ENCODE assay signal across 37 mouse cellular contexts in genomic region chr1:78866455-78866854, GRCm38 (mm10). TPM values are rescaled to one million over a fixed set of nuclear protein-coding genes. Genes with fewer than 3 reads are reported as not detected.
"Had no signal": no experiment of that assay in that cellular context is flagged by ENCODE, and none has a peak within 500 bp of the region (broad histone marks: within the 10 kb centered on the region; RNA-seq: fewer than 3 reads in every experiment).

No protein-coding gene starts in this region.

- H3K27me3 ChIP-seq: limb, embryonic 12.5 days; limb, embryonic 13.5 days; limb, embryonic 15.5 days; liver, embryonic 12.5 days; liver, embryonic 13.5 days; liver, embryonic 15.5 days; lung, embryonic 15.5 days; megakaryocyte, embryonic 14.5 days; midbrain, embryonic 12.5 days; midbrain, embryonic 13.5 days; midbrain, embryonic 15.5 days; neural tube, embryonic 12.5 days; neural tube, embryonic 13.5 days had no signal

- ATAC-seq: liver, embryonic 12.5 days; liver, postnatal 0 days; lung, postnatal 0 days; midbrain, embryonic 13.5 days; midbrain, embryonic 15.5 days; midbrain, embryonic 16.5 days had no signal

- DNase-seq: left cerebral cortex, postnatal 4 days; liver; liver, embryonic 13.5 days; liver, postnatal 0 days; lung, adult 18-20 months; lung, adult 2 months; lung, embryonic 14.5 days; lung, postnatal 10 days; lung, postnatal 14 days; lung, postnatal 36 days; lung, postnatal 4 days; midbrain, embryonic 14.5 days had no signal

- H3K27ac ChIP-seq: limb, embryonic 10.5 days; limb, embryonic 12.5 days; limb, embryonic 13.5 days; limb, embryonic 15.5 days; liver, embryonic 12.5 days; liver, embryonic 13.5 days; liver, embryonic 14.5 days; liver, embryonic 15.5 days; lung, embryonic 15.5 days; macrophage; midbrain, embryonic 10.5 days; midbrain, embryonic 12.5 days; midbrain, embryonic 13.5 days; midbrain, embryonic 15.5 days; neural tube, embryonic 12.5 days; neural tube, embryonic 13.5 days had no signal

- H3K4me3 ChIP-seq: limb, embryonic 10.5 days; limb, embryonic 12.5 days; limb, embryonic 13.5 days; limb, embryonic 15.5 days; liver, embryonic 12.5 days; liver, embryonic 13.5 days; liver, embryonic 15.5 days; lung, embryonic 15.5 days; megakaryocyte, embryonic 14.5 days; midbrain, embryonic 10.5 days; midbrain, embryonic 12.5 days; midbrain, embryonic 13.5 days; midbrain, embryonic 15.5 days; myocyte; neural tube, embryonic 12.5 days; neural tube, embryonic 13.5 days had no signal

- H3K4me1 ChIP-seq: limb, embryonic 10.5 days; limb, embryonic 12.5 days; liver, embryonic 12.5 days; liver, embryonic 13.5 days; liver, embryonic 15.5 days; megakaryocyte, embryonic 14.5 days; midbrain, embryonic 10.5 days; midbrain, embryonic 12.5 days; midbrain, embryonic 13.5 days; midbrain, embryonic 15.5 days; neural tube, embryonic 12.5 days; neural tube, embryonic 13.5 days had no signal

- H3K4me2 ChIP-seq: limb, embryonic 12.5 days; limb, embryonic 13.5 days; limb, embryonic 15.5 days; liver, embryonic 11.5 days; liver, embryonic 12.5 days; liver, embryonic 13.5 days; liver, embryonic 15.5 days; lung, embryonic 14.5 days; lung, embryonic 15.5 days; midbrain, embryonic 11.5 days; midbrain, embryonic 12.5 days; midbrain, embryonic 13.5 days; midbrain, embryonic 15.5 days; neural tube, embryonic 12.5 days; neural tube, embryonic 13.5 days had no signal

- H3K9ac ChIP-seq: limb, embryonic 12.5 days; limb, embryonic 13.5 days; limb, embryonic 15.5 days; liver, embryonic 12.5 days; liver, embryonic 13.5 days; liver, embryonic 14.5 days; liver, embryonic 15.5 days; liver, postnatal 0 days; lung, embryonic 14.5 days; lung, embryonic 15.5 days; midbrain, embryonic 12.5 days; midbrain, embryonic 13.5 days; midbrain, embryonic 15.5 days; neural tube, embryonic 12.5 days; neural tube, embryonic 13.5 days had no signal

- H3K36me3 ChIP-seq: limb, embryonic 10.5 days; limb, embryonic 12.5 days; limb, embryonic 13.5 days; limb, embryonic 15.5 days; liver, embryonic 12.5 days; liver, embryonic 13.5 days; liver, embryonic 15.5 days; lung, embryonic 15.5 days; midbrain, embryonic 10.5 days; midbrain, embryonic 12.5 days; midbrain, embryonic 13.5 days; midbrain, embryonic 15.5 days; neural tube, embryonic 12.5 days; neural tube, embryonic 13.5 days had no signal

- H3K9me3 ChIP-seq: limb, embryonic 10.5 days; limb, embryonic 12.5 days; limb, embryonic 13.5 days; limb, embryonic 15.5 days; liver, embryonic 12.5 days; liver, embryonic 13.5 days; liver, embryonic 15.5 days; lung, embryonic 15.5 days; midbrain, embryonic 10.5 days; midbrain, embryonic 12.5 days; midbrain, embryonic 13.5 days; midbrain, embryonic 15.5 days; neural tube, embryonic 12.5 days; neural tube, embryonic 13.5 days had no signal

RNA-seq across cellular contexts. Expression of gene Kcne4, which starts 49.9 kb away (rescaled TPM):
- total RNA-seq: megakaryocyte progenitor cell, adult 5-6 weeks; megakaryocyte, adult 5-6 weeks; megakaryocyte-erythroid progenitor cell, adult 5-6 weeks; monocyte, adult 5-6 weeks had no signal
- polyA plus RNA-seq: macrophage had no signal
